Mouse (Mus musculus): ENCODE results near the gene Lnx1.
A peak's percentile ranks its signal among the peaks of the same experiment; 100 is the strongest.

Gene Lnx1

GRCm38 (mm10) chr5:74648216-74648615 lies 54.5 kb downstream of the Lnx1 start:
- DNase-seq, result no peak

DNA sequence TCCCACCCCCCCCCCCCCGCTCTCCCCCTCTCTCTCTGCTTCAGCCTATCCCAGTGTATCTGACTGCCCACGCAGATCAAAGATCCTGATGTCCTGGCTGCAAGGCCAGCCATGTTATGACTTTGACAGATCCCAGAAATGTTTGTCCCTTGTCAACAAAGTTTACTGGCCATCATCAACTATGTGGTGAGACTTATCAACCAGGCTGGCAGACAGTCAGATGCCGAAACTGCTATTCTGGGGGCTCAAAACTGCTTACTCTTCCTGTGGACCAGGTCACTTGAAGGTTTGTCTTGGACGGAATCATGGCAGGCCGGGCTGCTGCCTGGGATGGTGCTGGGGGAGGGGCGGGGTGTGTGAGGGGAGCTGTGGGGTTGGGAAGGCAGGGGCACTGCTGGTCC lies 55.1 kb downstream of the Lnx1 start:
- no peak for DNase-seq

DNA sequence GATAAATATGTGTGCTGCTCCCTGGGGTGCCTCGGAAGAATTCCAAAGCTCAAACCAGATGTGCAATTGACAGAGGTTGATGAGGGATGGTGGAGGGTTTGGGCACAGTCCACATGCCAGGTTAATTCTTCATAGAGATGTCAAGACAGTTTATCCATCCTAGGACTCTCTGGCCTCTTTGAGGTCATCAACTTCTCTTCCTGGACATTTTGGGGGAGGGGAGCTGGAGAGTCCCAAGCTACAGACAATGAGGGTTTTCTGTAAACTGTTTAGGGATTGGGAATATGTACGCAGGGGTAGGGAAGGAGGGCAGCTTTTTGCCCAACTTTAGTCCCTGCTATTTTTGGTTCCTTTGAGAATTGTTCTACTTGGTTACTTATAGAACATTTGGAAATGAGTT lies 60.4 kb downstream of the Lnx1 start:
- DNase-seq, result no peak

DNA sequence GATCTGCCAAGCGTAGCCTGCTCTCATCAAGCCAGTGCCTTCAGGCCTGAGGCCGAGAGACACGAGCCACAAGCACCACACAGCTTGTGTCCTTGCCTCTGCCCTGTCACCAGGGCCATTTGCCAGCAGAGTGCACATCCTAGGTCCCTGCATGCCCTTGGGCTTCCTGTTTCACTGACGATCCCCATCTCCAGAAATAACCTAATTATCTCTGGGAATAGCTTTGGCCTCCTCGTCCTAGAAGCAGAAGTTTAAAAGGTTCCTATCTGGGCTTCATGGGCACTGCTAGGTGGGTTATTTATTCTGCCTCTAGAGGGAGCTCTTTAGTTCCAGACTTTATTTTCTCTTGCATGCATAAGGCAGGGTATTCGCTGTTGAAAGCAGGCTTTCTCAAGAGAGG lies 61.7 kb downstream of the Lnx1 start:
- DNase-seq, result peak; percentile 56

DNA sequence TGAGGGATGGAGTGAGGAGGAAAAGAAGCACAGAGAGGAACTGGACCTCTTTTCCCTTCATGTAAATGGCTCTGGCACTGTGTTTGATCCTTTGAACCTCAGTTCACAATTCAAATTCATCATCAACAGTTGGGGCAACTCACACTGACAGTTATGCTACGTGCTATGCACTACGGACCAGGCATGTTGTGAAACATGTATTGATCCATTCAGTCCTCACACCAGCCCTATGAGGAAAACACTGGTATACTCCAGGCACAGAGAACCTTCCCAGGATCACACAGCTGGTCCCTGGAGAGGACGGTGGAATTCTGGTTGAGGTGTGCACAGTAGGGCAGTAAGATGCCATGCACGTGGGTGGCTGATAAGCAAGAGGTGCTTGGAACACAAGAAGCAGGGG lies 62.2 kb downstream of the Lnx1 start:
- no peak for DNase-seq

DNA sequence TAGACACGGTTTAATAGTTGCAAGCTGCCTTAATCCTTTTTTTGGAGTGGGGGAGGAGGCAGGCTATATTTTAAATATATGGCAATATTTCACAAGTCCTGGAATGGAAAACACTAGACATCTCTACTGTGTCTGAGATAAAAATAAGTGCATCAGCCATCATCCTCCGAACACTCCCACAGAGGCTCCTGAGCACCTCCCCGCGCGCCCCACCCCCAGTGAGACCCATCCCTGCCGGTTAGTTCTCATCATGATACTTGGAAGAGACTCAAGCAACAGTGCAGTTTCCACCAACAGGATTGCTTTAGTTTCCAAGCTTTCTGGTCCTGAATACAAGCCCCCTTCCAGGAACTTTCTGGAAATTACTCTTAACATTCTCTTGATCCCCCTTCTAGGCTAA lies 63.2 kb downstream of the Lnx1 start:
- DNase-seq, result no peak

DNA sequence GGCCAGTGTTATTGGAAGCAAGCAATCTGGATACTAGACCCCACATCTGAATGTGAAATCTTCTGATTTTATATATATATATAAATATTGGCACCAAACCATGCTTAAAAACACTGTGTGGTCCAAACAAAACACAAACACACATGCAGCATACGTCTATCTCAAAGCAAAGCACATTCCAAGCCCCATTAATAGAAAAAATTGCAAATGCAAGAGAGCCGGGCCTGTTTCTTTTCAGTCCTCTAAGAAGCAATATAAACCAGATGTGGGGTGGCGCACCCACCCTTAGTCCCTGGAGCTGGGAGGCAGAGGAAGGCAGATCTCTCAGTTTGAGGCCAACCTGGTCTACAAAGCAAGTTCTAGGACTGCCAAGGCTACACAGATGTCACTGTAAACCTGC lies 68.3 kb downstream of the Lnx1 start:
- no peak for DNase-seq

GRCm38 (mm10) chr5:74633453-74633852 lies 69.3 kb downstream of the Lnx1 start:
- DNase-seq, result no peak

DNA sequence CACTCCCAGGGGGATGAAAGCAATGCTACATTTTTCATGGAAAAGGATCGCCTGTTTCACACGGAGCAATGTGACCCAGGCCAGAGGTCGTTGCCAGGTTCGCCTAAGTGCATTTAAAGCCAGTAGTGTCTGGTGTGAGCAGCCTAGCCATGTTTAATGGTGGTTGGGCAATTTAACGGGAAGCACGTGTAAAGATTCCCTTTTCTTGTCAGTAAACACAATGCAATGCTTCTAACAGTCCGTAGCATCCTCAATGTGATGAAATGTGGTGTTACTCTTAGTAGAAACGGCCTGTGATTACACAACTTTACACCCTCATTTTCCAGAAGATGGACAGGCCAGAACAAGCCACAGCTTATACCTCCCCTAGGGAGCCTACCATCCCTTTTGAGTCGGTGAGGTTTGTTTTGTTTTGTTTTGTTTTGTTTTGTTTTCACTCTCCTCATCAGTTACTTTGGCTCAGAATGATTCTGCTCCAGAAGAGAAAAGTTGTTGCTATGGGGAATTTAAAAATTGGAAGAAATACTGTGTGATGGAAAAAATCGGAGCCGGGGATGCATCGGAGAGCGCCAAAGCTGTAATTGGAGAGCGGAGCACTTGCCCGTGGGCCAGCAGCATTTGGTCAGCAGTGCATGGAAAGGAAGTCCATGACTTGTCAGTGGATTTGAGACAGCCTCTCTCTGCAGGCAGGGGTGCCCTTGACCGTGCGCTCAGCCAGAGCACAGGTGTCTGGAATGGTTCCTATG lies 70.2 kb downstream of the Lnx1 start:
- no peak for DNase-seq

GRCm38 (mm10) chr5:74628001-74628400 lies 74.7 kb downstream of the Lnx1 start:
- no peak for DNase-seq

DNA sequence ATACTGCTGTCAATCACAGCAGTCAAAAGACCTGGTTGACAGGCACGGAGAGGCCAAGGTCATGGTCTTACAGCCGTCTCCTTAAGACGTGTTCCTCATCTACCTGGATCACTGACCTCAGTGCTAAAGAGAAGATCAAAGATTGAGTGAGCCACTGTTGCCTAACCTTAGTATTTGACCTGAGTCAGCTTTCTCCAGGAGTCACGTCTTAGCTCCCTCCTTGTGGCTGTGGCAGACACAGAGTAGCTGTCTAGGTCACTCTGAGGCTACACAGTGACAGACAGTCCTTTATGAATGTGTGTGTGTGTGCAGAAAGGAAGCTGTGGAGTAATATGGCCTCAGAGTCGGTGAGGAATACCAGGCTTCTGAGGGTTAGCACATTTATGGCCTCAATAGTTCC lies 78.3 kb downstream of the Lnx1 start:
- DNase-seq, result no peak

DNA sequence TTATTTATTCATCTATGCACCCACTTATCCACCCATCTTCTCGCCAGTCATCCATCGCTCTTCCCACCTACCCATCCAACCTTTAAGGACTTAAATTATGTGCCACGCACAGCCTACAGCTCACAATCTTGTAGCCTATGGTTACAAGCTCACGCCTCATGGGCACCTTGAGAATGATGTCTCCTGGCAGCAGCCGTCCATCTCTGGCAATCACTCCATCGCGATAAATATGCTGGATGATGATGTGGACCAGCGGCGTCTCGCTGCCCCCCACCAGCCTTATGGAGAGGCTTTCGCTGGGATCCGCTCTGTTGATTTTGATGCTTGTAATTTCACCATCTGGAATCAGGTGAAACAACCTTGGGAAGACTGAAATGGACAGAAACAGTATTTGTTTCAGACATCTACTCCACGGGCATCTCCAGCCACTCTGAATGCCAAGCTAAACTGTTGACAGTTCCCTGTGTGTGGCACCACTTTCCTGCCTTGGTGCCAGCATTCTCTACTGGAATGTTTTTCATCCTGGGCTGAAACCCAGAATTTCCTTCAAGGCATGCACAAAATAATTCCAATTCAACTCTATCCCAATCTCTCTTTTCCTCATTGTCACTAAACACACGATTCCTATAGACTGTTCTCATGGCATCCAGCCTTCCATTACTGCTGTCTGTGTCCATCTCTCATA lies 79.3 kb downstream of the Lnx1 start:
- DNase-seq, result peak; percentile 37

DNA sequence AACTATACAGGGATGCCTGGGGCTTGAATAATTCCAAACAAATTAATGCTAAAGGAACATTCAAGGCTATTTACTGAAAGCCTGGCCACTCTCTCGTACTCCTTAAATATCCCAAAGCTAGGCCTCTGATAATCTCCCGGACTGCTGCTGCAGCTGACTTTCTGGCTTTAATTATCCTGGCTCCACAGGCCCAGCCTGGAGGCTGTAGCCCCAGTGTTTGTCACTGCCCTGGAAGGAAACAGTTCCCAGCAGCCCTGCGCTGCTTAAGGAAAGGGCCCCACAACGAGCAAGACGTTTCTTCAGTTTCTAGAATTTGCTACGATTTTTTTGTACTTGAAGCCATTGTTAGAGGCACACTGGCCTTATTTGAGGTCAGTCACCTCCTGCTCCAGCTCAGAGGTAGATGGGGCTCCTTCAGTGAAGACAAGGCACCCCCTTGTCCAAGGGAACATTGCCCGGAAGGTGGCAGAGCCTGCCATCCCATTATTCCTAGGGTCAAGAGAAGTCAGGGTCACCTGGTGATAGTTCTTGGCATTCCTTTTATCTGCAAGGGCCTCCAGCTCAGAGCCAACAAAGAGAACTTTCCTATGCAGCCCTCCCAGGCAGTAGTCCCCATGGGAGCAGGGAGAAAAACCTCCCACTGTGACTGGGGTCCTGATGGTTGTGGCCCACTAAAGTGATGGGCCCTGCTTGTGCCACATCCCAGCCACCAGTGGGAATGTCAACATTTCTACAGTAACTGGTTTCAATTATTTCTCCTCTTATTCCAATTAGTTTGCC lies 80.8 kb downstream of the Lnx1 start:
- no peak for DNase-seq

DNA sequence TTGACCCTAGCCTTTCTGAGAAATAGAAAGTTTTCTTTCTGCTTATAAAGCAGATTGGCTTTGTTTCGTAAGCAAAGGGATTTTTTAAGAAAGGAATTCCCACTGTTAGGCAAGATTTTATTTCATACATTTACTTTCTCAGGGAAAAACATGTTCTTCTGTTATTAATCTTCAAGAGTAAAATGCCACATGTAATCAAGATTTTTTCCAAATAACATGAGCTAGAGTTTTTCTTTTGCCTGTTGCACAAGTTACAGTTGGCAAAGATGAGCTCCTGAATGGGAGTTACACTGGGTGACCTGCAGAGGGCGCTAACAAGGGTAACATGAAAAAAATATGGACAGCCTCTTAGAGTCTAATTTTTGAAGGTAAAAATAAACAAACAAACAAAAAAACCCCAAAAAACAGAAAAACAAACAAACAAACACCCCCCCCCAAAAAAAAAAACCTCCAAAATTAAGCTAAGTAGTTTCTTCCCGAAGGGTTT lies 84.1 kb downstream of the Lnx1 start:
- DNase-seq, result peak; percentile 27

- DNase-seq, result no peak
Observed at GRCm38 (mm10) chr5:74617816-74618572, 84.7 kb downstream of the Lnx1 start.

DNA sequence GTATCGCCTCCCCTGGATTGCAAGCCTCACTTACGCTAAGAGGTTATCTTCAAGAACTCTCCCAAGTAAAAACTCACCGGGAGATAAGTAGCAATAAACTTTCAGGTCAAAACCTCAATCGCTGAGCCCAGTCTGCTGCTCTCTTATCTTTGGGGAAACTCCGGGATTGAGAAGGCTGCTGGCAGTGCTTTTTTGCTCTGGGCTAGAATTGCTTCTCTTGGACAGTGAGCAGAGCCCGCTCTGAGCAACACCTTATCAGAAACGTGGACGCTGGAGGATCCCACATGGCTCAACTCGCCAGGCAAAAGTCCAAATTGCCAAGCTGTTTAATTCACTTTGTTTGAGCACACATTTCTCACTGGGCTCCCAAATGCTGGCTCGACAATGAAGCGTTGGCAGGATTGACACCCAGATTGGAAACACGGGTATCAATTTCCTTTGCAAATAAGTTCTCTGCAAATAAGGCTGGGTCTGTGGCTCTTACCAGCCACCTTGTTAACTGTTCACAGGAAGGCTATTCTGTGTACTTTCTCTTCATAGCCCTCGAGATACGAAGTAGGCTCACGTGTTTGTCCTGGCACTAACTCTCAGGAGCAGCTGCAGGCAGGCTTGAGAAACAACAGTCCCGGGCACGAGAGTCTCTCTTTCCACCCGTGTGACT lies 89.1 kb downstream of the Lnx1 start:
- no peak for DNase-seq

DNA sequence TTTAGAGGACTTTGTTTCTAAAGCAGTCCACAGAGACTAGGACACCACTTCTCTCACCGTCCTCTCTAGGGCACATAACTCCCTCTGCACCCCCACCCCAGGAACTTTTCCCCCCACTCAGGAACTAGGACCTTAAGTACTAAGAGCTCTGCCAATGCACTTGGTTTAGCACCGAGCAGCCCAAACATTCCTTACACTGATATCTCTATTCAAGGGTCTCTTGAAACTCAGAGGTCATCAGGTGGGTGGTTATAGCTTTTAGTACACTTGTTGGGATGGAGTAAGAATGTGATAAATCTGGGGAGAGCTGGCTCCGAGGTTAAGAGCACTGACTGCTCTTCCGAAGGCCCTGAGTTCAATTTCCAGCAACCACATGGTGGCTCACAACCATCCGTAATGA lies 90.0 kb downstream of the Lnx1 start:
- DNase-seq, result no peak

DNA sequence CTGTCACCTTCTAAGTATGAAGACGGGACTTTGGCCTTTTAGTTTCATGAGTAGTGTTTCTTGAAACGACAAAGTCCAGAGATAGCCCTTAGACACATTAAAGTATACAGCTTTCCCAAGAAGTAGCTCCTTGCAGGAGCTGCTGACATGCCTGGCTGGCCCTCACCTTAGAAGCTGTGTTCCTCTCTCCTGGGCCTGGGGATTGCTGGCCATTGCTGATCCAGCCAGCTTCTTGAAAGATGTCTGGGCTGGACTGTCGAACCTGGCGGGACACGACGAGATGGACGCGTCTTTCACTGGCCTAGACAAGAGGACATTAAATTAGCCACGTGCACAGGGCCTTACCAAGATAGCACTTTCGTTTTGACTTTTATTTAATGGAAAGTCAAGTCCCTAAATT lies 92.2 kb downstream of the Lnx1 start:
- DNase-seq, result no peak

- DNase-seq, result no peak
Observed at GRCm38 (mm10) chr5:74606213-74606612, 96.5 kb downstream of the Lnx1 start.

- no peak for DNase-seq
Observed at GRCm38 (mm10) chr5:74603306-74603705, 99.4 kb downstream of the Lnx1 start.

DNA sequence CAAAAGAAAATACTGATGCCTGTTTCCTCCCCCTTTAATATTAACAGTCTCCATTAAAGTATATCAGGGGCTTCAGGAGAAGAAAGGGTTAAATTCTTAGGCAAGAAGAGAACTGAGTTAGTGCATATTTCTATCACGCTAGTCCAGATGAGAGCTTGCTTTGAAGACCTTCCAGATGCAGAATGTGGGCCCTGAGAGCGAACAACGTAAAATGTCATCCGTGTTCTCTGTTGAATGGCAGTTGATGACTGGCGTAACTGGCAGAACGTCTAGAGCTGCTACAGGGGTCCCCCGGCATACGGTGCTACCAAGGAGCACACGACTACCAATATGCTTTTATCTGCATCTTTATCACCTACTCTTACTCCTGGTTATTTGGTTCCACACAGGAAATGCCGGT lies 100.3 kb downstream of the Lnx1 start:
- no peak for DNase-seq

- DNase-seq, result no peak
Observed at GRCm38 (mm10) chr5:74601965-74602364, 100.7 kb downstream of the Lnx1 start.

- DNase-seq, result no peak
Observed at GRCm38 (mm10) chr5:74601171-74601570, 101.5 kb downstream of the Lnx1 start.

Measured in retina, postnatal 1 day (tissue).